Mouse (Mus musculus) hindbrain, embryonic 14.5 days (tissue): Measurements from ENCODE around the gene Ugt1a1. TPM values are rescaled to one million over a fixed set of nuclear protein-coding genes. Genes with fewer than 3 reads are reported as not detected.

Experiments
- ATAC-seq: fragments of 200-750 bp; cut with Nextera tagmentation; 2 replicates; pipeline ENCODE4 v1.8.0; 2017; ENCODE audit warnings: moderate number of reproducible peaks, mild to moderate bottlenecking, moderate TSS enrichment, moderate library complexity; ENCODE audit not compliant: low FRiP score
- DNase-seq: peaks from one replicate; pipeline ENCODE4 v3.0.0-alpha.2; 2015; ENCODE audit warnings: low spot score
- H3K27ac ChIP-seq: fragments of 300-500 bp; sonication (generic); 2 replicates; pipeline ENCODE4 v1.5.1; 2014; ENCODE audit warnings: mild to moderate bottlenecking, moderate library complexity
- H3K27me3 ChIP-seq: fragments of 300-500 bp; sonication (generic); 2 replicates; pipeline ENCODE4 v1.6.1; 2014; ENCODE audit warnings: mild to moderate bottlenecking, low read length, mixed read lengths; ENCODE audit not compliant: control insufficient read depth, insufficient read depth
- H3K36me3 ChIP-seq: fragments of 300-500 bp; sonication (generic); replicated peaks from 2 replicates; pipeline ENCODE4 v1.6.1; 2014; ENCODE audit not compliant: control insufficient read depth, insufficient read depth
- H3K4me1 ChIP-seq: fragments of 300-500 bp; sonication (generic); replicated peaks from 2 replicates; pipeline ENCODE4 v1.6.1; 2014; ENCODE audit warnings: antibody characterized with exemption, low read length, mixed read lengths; ENCODE audit not compliant: control insufficient read depth, insufficient read depth
- H3K4me2 ChIP-seq: fragments of 300-500 bp; sonication (generic); replicated peaks from 2 replicates; pipeline ENCODE4 v1.6.1; 2014; ENCODE audit warnings: mild to moderate bottlenecking, moderate library complexity
- H3K4me3 ChIP-seq: fragments of 300-500 bp; sonication (generic); replicated peaks from 2 replicates; pipeline ENCODE4 v1.5.1; 2014; ENCODE audit warnings: mild to moderate bottlenecking, low read length
- H3K9ac ChIP-seq: fragments of 300-500 bp; sonication (generic); 2 replicates; pipeline ENCODE4 v1.6.1; 2014
- H3K9me3 ChIP-seq: fragments of 300-500 bp; sonication (generic); 2 replicates; pipeline ENCODE4 v1.6.1; 2016; ENCODE audit warnings: low read length; ENCODE audit not compliant: control insufficient read depth
- WGBS: fragments of 180-500 bp; shearing (Covaris S2); extraction: QIAGEN DNeasy Blood & Tissue Kit; methylation state at CpG from one replicate; pipeline ENCODE4 v1.1.7; 2014; 5-methylcytosine and 5-hydroxymethylcytosine counted together
- polyA plus RNA-seq: library from polyadenylated mRNA; unstranded; fragments of >200 nt; fragmentation: Nextera tagmentation; extraction: Ambion mirVana; gene quantifications from 2 replicates; pipeline ENCODE4 v1.2.1, GENCODE M21; 2014

The Ugt1a1 gene
- polyA plus RNA-seq, 1 experiment from 2014 or later = not detected

- no peak overlapping the region for H3K9ac ChIP-seq
- peaks cover 97% of the 10 kb centered on the region for H3K9me3 ChIP-seq
- H3K4me2 ChIP-seq = no peak overlapping the region
- DNase-seq (no peak), ATAC-seq (no peak)
- no peaks in the 10 kb centered on the region for H3K27me3 ChIP-seq
- no peak overlapping the region for H3K27ac ChIP-seq
- H3K4me3 ChIP-seq = no peak overlapping the region
- H3K4me1 ChIP-seq = no peaks in the 10 kb centered on the region
- WGBS = 86% methylated on average over 5 of the region's 5 CpGs
- no peaks in the 10 kb centered on the region for H3K36me3 ChIP-seq
Measured at GRCm38 (mm10) chr1:88250023-88250422, 38.3 kb downstream of the Ugt1a1 start.

- Histone ChIP-seq H3K27me3 (no peaks in the 10 kb centered on the region), H3K36me3 (no peaks in the 10 kb centered on the region), H3K27ac (no peak overlapping the region), H3K9me3 (peaks cover 95% of the 10 kb centered on the region), H3K4me2 (no peak overlapping the region), H3K9ac (no peak overlapping the region), H3K4me3 (no peak overlapping the region), H3K4me1 (no peaks in the 10 kb centered on the region)
- WGBS = 77% methylated on average over 8 of the region's 8 CpGs
- DNase-seq (no peak), ATAC-seq (no peak)
Measured at GRCm38 (mm10) chr1:88253106-88253505, 41.3 kb downstream of the Ugt1a1 start.

DNA sequence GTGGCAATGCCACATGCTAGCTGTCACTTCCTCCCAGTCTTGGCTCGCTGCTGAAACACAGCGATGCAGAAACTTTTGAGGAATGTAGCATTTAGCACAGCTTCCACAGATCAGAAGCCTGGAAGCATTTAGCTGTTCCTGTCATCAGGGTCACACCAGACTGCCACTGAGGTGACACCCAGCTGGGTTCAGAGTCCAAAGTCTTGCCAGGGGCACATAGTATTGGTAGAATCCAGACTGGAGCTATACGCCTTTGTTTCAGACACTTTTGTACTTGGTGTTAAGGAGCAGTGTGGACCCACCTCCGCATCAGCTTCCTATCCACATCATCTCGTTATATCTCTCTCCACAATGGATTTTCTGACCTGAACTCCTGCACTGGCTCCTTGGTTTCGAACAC lies 41.8 kb downstream of the Ugt1a1 start:
- H3K4me2 ChIP-seq = no peak overlapping the region
- no peak for ATAC-seq
- H3K36me3 ChIP-seq = no peaks in the 10 kb centered on the region
- H3K9me3 ChIP-seq = peaks cover 91% of the 10 kb centered on the region
- H3K4me1 ChIP-seq = no peaks in the 10 kb centered on the region
- no peak overlapping the region for H3K4me3 ChIP-seq
- no peak for DNase-seq
- no peaks in the 10 kb centered on the region for H3K27me3 ChIP-seq
- no peak overlapping the region for H3K27ac ChIP-seq
- no peak overlapping the region for H3K9ac ChIP-seq
- 75% methylated on average over 6 of the region's 6 CpGs for WGBS

- no peak for ATAC-seq
- WGBS = 89% methylated on average over 12 of the region's 12 CpGs
- DNase-seq = no peak
- H3K4me2 ChIP-seq = no peak overlapping the region
- H3K9ac ChIP-seq = no peak overlapping the region
- 0 out of 2 replicates have a peak, but pooled peaks cover under 1% of the 10 kb centered on the region for H3K36me3 ChIP-seq
- no peaks in the 10 kb centered on the region for H3K27me3 ChIP-seq
- no peak overlapping the region for H3K27ac ChIP-seq
- peaks cover 77% of the 10 kb centered on the region for H3K9me3 ChIP-seq
- H3K4me3 ChIP-seq = no peak overlapping the region
- no peaks in the 10 kb centered on the region for H3K4me1 ChIP-seq
Measured at GRCm38 (mm10) chr1:88254793-88255465, 43.2 kb downstream of the Ugt1a1 start.

DNA sequence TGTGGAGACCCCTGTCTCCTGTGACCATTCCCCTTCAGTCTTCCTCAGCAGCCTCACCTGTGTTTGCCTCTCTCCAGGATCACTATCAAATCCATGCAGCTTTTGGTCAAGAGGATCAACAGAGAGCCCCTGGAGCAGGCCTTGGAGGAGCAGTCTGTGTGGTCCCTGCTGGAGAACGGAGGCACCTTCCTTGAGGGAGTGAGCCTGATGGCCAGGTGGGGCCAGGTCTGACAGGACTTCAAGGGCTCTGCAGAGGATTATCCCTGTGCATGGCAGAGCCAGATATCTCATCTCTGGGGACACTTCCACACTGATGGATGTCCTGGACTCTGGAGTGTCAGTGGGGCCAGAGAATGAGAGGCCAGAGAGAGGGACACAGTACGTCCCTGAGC lies 43.7 kb downstream of the Ugt1a1 start:
- no peak overlapping the region for H3K4me3 ChIP-seq
- no peak overlapping the region for H3K4me2 ChIP-seq
- WGBS = 66% methylated on average over 2 of the region's 2 CpGs
- H3K27ac ChIP-seq = no peak overlapping the region
- H3K9me3 ChIP-seq = peaks cover 71% of the 10 kb centered on the region
- ATAC-seq (no peak), DNase-seq (no peak)
- no peaks in the 10 kb centered on the region for H3K27me3 ChIP-seq
- H3K9ac ChIP-seq = no peak overlapping the region
- 0 out of 2 replicates have a peak, but pooled peaks cover 5% of the 10 kb centered on the region for H3K36me3 ChIP-seq
- no peaks in the 10 kb centered on the region for H3K4me1 ChIP-seq

DNA sequence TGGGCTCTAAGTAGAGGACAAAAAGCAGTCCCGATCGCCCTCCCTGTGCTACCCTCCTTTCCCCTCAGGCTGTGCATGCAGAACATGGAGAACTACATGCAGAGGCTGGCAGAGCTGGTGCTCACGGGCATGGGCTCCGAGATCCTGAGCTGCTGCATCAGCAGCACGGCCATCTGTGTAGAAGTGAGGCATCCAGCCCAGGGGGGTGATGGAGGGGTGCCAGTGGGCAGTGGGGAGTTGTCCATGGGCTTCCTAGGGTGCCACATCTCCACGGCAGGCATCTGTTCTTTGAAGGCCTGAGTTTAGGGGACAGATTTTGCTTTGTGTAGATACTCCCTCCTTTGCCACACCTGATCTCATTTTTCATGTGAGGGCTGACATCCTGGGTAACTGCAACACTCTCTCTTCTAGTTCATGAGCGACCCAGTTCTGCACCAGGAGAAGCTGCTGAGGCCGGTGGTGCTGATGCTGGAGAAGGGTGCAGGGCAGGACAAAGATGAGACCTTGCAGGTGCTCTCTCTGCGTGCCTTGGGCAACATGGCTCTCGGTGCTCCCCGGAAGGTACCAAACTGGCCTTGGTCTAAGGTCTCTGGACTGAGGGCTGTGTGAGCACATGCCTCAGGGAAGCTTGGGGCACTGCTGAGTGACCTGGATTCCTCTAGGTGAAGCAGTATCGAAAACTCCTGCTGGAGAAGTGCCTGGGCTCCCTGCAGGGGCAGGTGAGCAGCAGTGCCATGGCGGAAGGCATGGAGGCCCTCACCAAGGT lies 44.4 kb downstream of the Ugt1a1 start:
- H3K9me3 ChIP-seq = peaks cover 64% of the 10 kb centered on the region
- no peak overlapping the region for H3K9ac ChIP-seq
- H3K4me1 ChIP-seq = no peaks in the 10 kb centered on the region
- 81% methylated on average over 13 of the region's 13 CpGs for WGBS
- H3K4me3 ChIP-seq = no peak overlapping the region
- H3K4me2 ChIP-seq = no peak overlapping the region
- DNase-seq = no peak
- ATAC-seq = no peak
- H3K27ac ChIP-seq = no peak overlapping the region
- no peaks in the 10 kb centered on the region for H3K27me3 ChIP-seq
- H3K36me3 ChIP-seq = peaks cover 12% of the 10 kb centered on the region; the same call in 1 of the 2 replicates

GRCm38 (mm10) chr1:88256886-88257663 lies 45.3 kb downstream of the Ugt1a1 start:
- ATAC-seq = no peak
- Histone ChIP-seq H3K4me3 (no peak overlapping the region), H3K27ac (no peak overlapping the region), H3K4me1 (no peaks in the 10 kb centered on the region), H3K9me3 (peaks cover 58% of the 10 kb centered on the region), H3K36me3 (peaks cover 18% of the 10 kb centered on the region), H3K9ac (no peak overlapping the region), H3K4me2 (no peak overlapping the region), H3K27me3 (no peaks in the 10 kb centered on the region)
- WGBS = 81% methylated on average over 10 of the region's 10 CpGs
- DNase-seq = no peak

GRCm38 (mm10) chr1:88257681-88258080 lies 45.9 kb downstream of the Ugt1a1 start:
- Histone ChIP-seq H3K27me3 (no peaks in the 10 kb centered on the region), H3K4me1 (no peaks in the 10 kb centered on the region), H3K9ac (no peak overlapping the region), H3K9me3 (peaks cover 52% of the 10 kb centered on the region), H3K4me2 (no peak overlapping the region), H3K36me3 (peaks cover 24% of the 10 kb centered on the region), H3K4me3 (no peak overlapping the region), H3K27ac (no peak overlapping the region)
- DNase-seq (no peak), ATAC-seq (no peak)
- 83% methylated on average over 6 of the region's 6 CpGs for WGBS

GRCm38 (mm10) chr1:88258361-88258760 lies 46.6 kb downstream of the Ugt1a1 start:
- DNase-seq (no peak), ATAC-seq (no peak)
- Histone ChIP-seq H3K4me2 (no peak overlapping the region), H3K4me3 (no peak overlapping the region), H3K9ac (no peak overlapping the region), H3K4me1 (no peaks in the 10 kb centered on the region), H3K27me3 (no peaks in the 10 kb centered on the region), H3K9me3 (peaks cover 45% of the 10 kb centered on the region), H3K36me3 (peaks cover 31% of the 10 kb centered on the region), H3K27ac (no peak overlapping the region)
- 61% methylated on average over 6 of the region's 6 CpGs for WGBS
